Mouse (Mus musculus) neutrophil, adult 5-6 weeks (primary cell): Measurements from ENCODE around the gene Ern2. TPM values are rescaled to one million over a fixed set of nuclear protein-coding genes. Genes with fewer than 3 reads are reported as not detected.

Experiments
- ATAC-seq: fragments of 151-379, 151-347 bp; 2 replicates; pipeline ENCODE4 v1.8.0; 2017; ENCODE audit warnings: mild to moderate bottlenecking, moderate TSS enrichment; ENCODE audit not compliant: insufficient number of reproducible peaks, poor library complexity, low FRiP score, severe bottlenecking; ENCODE audit errors: extremely low read depth
- total RNA-seq: library from RNA; stranded (forward); fragments of 200-1000 nt; gene quantifications from 2 replicates; pipeline ENCODE4 v1.2.3, GENCODE M21; 2017

Ern2 gene
- total RNA-seq, 1 experiment from 2014 or later = not detected

- no peak for ATAC-seq
Observed at GRCm38 (mm10) chr7:122167203-122167602, 18.8 kb downstream of the Ern2 start.

GRCm38 (mm10) chr7:122163766-122164165, 22.2 kb downstream of the Ern2 start:
- ATAC-seq = no peak

GRCm38 (mm10) chr7:122160037-122160436, 26.0 kb downstream of the Ern2 start:
- no peak for ATAC-seq

- ATAC-seq = peak; percentile 65; the same call in 1 of the 2 replicates
Observed at GRCm38 (mm10) chr7:122158915-122159902, 26.8 kb downstream of the Ern2 start, which contains the start of gene Plk1. TSS of gene Plk1 (plus strand) at chr7:122159439.

- no peak for ATAC-seq
Observed at GRCm38 (mm10) chr7:122158488-122158887, 27.5 kb downstream of the Ern2 start.

GRCm38 (mm10) chr7:122152473-122152872, 33.5 kb downstream of the Ern2 start:
- ATAC-seq = no peak

- no peak for ATAC-seq
Observed at GRCm38 (mm10) chr7:122140991-122141390, 45.0 kb downstream of the Ern2 start.

- no peak for ATAC-seq
Observed at GRCm38 (mm10) chr7:122138190-122138589, 47.8 kb downstream of the Ern2 start.

GRCm38 (mm10) chr7:122137071-122137470, 48.9 kb downstream of the Ern2 start:
- no peak for ATAC-seq

- no peak for ATAC-seq
Observed at GRCm38 (mm10) chr7:122135070-122135469, 50.9 kb downstream of the Ern2 start.

- no peak for ATAC-seq
Observed at GRCm38 (mm10) chr7:122133338-122133625, 52.7 kb downstream of the Ern2 start.

GRCm38 (mm10) chr7:122132497-122133337, 53.3 kb downstream of the Ern2 start, which contains the start of the genes Palb2 and Dctn5:
TSS of gene Palb2 (minus strand) at chr7:122132985.
TSS of gene Dctn5 (plus strand) at chr7:122133041.
- ATAC-seq = peak; percentile 98

- no peak for ATAC-seq
Observed at GRCm38 (mm10) chr7:122131834-122132233, 54.2 kb downstream of the Ern2 start.

- ATAC-seq = no peak
Observed at GRCm38 (mm10) chr7:122126946-122127345, 59.1 kb downstream of the Ern2 start.

- ATAC-seq = no peak
Observed at GRCm38 (mm10) chr7:122125636-122126035, 60.4 kb downstream of the Ern2 start.

- ATAC-seq = no peak
Observed at GRCm38 (mm10) chr7:122123518-122123917, 62.5 kb downstream of the Ern2 start.
